Mouse (Mus musculus): ENCODE data around the gene Myl3. TPM values are rescaled to one million over a fixed set of nuclear protein-coding genes. Genes with fewer than 3 reads are reported as not detected.

The Myl3 gene
- polyA plus RNA-seq, 1 experiment, result not detected

DNA sequence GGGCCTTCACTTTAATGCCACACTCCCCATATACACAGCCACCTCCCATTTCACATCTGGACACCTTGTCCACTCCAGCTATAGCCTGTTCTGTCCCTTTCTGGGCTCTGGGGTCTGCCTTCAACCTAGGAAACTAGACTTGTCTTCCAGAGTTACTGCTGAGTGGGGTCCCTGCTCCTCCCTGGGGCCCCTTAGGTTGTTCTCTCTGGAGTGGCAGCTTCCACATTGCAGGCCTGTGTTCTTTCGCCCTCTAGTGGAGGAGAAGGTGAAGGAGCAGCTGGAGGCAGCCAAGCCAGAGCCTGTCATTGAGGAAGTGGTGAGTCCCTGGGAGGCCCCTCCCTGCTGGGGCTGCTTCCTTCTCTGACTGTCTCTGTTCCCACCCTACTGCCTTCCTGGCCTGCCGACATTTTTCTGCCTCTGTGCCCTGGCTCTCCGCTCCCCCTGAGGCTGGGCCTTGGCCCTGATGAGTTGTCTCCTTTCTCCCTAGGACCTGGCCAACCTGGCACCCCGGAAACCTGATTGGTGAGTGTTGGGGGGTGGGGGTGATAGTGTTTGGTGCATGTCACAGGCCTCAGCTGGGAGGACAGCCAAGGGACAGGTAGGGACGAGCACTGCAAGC lies 31.9 kb upstream of the Myl3 start:
- H3K27me3 ChIP-seq (ENCODE audit: control insufficient read depth), result no peaks in the 10 kb centered on the region
- TF ChIP-seq TAL1 (IDR thresholded peaks at IDR 0.05; ENCODE audit: low read length) (no peak), GATA1 (IDR thresholded peaks at IDR 0.05; ENCODE audit: low read length) (no peak)
- H3K4me1 ChIP-seq (ENCODE audit: control insufficient read depth), result peaks cover 13% of the 10 kb centered on the region
- H3K36me3 ChIP-seq (ENCODE audit: control insufficient read depth), result peaks cover 53% of the 10 kb centered on the region
- H3K9me3 ChIP-seq (ENCODE audit: control insufficient read depth, low read length), result no peaks in the 10 kb centered on the region
- H3K4me3 ChIP-seq (replicated peaks), result no peak overlapping the region

DNA sequence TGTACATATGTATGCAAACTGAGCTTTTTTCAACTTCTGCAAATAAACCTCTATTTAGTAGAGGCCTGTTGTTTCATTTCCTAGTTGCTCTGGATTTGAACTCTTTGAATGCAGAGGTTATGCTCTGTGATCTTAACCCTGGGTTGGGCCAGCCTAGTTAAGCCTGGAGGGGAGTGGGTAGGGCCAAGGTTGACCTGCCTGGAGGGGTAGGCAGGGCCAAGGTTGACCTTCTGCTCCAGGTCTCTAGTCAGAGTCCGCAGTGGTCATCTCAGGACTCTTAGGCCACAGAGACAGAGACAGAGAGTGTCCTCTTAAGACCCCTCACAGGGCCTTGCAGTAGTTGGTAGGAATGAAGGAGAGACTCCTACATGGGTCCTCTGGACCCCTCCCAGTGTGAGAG lies 30.1 kb upstream of the Myl3 start:
- peaks cover 13% of the 10 kb centered on the region for H3K4me1 ChIP-seq (ENCODE audit: control insufficient read depth)
- H3K36me3 ChIP-seq (ENCODE audit: control insufficient read depth), result peaks cover 67% of the 10 kb centered on the region

DNA sequence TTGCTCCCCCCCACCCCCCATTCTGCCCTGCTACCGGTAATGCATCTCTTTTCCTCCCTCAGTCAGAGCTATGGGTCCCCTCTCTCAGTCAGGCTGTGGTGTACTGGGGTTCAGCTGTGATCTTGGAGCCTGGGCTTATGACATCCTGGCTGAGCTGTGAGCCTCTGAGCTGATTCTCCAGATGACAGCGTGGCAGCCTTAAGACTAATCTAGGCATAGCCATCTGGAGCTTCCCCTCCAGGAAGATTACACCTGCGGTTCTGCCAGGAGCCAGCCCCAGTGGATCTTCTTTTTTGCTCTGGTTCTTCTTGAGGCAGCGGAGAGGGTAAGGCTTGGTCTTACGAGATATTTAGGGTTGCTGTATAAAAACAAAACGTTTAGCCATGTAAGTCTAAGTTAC lies 29.7 kb upstream of the Myl3 start:
- TF ChIP-seq TAL1 (IDR thresholded peaks at IDR 0.05; ENCODE audit: low read length) (no peak), GATA1 (IDR thresholded peaks at IDR 0.05; ENCODE audit: low read length) (no peak)
- H3K27me3 ChIP-seq (ENCODE audit: control insufficient read depth), result no peaks in the 10 kb centered on the region
- H3K36me3 ChIP-seq (ENCODE audit: control insufficient read depth), result peaks cover 67% of the 10 kb centered on the region
- peaks cover 13% of the 10 kb centered on the region for H3K4me1 ChIP-seq (ENCODE audit: control insufficient read depth)
- no peak overlapping the region for H3K4me3 ChIP-seq (replicated peaks)
- no peaks in the 10 kb centered on the region for H3K9me3 ChIP-seq (ENCODE audit: control insufficient read depth, low read length)

More for the DNA sequence above, 30.1 kb upstream of the Myl3 start:
- no peaks in the 10 kb centered on the region for H3K9me3 ChIP-seq (ENCODE audit: control insufficient read depth, low read length)
- no peak for TF ChIP-seq TAL1 (IDR thresholded peaks at IDR 0.05; ENCODE audit: low read length)
- TF ChIP-seq GATA1 (IDR thresholded peaks at IDR 0.05; ENCODE audit: low read length), result no peak
- no peaks in the 10 kb centered on the region for H3K27me3 ChIP-seq (ENCODE audit: control insufficient read depth)
- H3K4me3 ChIP-seq (replicated peaks), result no peak overlapping the region

DNA sequence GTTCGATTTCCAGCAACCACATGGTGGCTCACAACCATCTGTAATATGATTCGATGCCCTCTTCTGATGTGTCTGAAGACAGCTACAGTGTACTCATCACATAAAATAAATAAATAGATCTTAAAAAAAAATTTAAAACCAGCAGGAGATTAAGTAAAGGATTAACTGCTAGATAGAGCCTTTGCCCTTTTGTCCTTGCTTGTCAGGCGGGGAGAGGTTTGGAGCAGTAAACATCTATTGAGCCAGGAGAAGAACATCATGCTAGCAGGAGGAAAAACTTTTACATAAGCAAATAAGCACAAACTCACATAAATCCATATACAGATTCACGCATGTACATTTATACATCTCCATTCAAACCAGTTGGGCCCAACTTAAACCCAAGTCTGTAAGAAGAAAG lies 29.1 kb upstream of the Myl3 start:
- no peak overlapping the region for H3K4me3 ChIP-seq (replicated peaks)
- peaks cover 67% of the 10 kb centered on the region for H3K36me3 ChIP-seq (ENCODE audit: control insufficient read depth)
- H3K27me3 ChIP-seq (ENCODE audit: control insufficient read depth), result no peaks in the 10 kb centered on the region
- H3K4me1 ChIP-seq (ENCODE audit: control insufficient read depth), result peaks cover 13% of the 10 kb centered on the region
- no peaks in the 10 kb centered on the region for H3K9me3 ChIP-seq (ENCODE audit: control insufficient read depth, low read length)
- TF ChIP-seq GATA1 (IDR thresholded peaks at IDR 0.05; ENCODE audit: low read length), result no peak
- TF ChIP-seq TAL1 (IDR thresholded peaks at IDR 0.05; ENCODE audit: low read length), result no peak

DNA sequence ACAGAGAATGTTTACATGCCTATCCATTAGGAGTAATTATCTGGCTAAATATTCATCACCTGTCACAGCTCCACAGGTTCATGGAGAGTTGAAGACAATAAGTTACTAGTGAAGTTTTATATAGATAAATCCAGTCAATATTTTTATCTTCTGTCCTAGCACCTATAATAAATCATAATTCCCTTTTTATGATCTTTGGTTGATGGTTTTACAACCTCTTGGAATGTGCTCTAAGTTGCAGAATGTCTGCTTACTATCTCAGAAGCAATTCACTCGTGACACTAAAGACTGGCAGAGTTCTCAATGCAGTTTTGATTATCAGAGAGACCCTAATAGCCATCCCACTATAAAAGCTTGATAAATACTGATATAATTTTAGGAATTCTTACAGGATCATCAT lies 28.3 kb upstream of the Myl3 start:
- H3K9me3 ChIP-seq (ENCODE audit: control insufficient read depth, low read length), result no peaks in the 10 kb centered on the region
- H3K36me3 ChIP-seq (ENCODE audit: control insufficient read depth), result peaks cover 61% of the 10 kb centered on the region
- H3K4me1 ChIP-seq (ENCODE audit: control insufficient read depth), result peaks cover 13% of the 10 kb centered on the region
- H3K27me3 ChIP-seq (ENCODE audit: control insufficient read depth), result no peaks in the 10 kb centered on the region
- no peak overlapping the region for H3K4me3 ChIP-seq (replicated peaks)
- TF ChIP-seq GATA1 (IDR thresholded peaks at IDR 0.05; ENCODE audit: low read length), result no peak
- TF ChIP-seq TAL1 (IDR thresholded peaks at IDR 0.05; ENCODE audit: low read length), result no peak

DNA sequence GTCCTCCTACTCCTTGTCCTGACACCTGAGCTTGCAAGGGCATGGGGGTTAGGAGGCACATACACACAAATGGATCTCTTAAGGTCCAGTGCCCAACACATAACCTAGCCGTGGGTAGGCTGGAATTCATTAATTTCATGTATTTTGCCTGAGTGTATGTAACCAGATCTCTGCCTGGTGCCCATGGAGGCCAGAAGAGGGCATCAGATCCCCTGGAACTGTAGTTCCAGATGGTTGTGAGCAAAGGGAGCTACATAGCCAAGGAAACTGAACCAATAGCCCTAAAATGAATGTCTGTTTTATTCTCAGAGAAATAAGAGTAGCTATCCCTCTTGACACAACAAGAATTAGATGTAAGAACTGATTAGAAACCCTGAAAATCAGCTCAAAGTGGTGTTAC lies 26.2 kb upstream of the Myl3 start:
- Histone ChIP-seq H3K4me3 (replicated peaks) (no peak overlapping the region), H3K4me1 (ENCODE audit: control insufficient read depth) (no peaks in the 10 kb centered on the region; the same call in 1 of the 2 replicates), H3K27me3 (ENCODE audit: control insufficient read depth) (no peaks in the 10 kb centered on the region), H3K36me3 (ENCODE audit: control insufficient read depth) (peaks cover 46% of the 10 kb centered on the region), H3K9me3 (ENCODE audit: control insufficient read depth, low read length) (no peaks in the 10 kb centered on the region)
- TF ChIP-seq TAL1 (IDR thresholded peaks at IDR 0.05; ENCODE audit: low read length) (no peak), GATA1 (IDR thresholded peaks at IDR 0.05; ENCODE audit: low read length) (no peak)

DNA sequence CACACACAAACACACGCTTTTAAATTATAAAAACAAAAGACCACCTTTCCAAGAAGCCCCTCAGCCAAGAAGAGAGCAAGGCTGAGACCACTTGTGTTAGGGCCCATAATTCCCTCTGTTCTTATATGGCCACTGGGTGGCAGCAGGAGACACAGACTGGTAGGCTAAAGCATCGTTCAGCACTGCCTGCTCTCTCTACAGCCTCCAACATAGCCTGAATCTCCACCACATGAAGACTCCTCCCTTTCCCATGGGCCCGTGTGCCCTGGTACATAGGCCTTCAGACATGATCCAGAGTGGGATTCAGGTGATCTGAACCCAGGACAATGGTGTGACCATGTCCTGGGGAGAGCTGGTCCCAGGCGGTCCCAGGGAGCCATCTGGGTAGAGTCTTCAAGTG lies 24.9 kb upstream of the Myl3 start:
- peaks cover 34% of the 10 kb centered on the region for H3K36me3 ChIP-seq (ENCODE audit: control insufficient read depth)
- H3K27me3 ChIP-seq (ENCODE audit: control insufficient read depth), result no peaks in the 10 kb centered on the region
- H3K4me3 ChIP-seq (replicated peaks), result no peak overlapping the region
- H3K9me3 ChIP-seq (ENCODE audit: control insufficient read depth, low read length), result no peaks in the 10 kb centered on the region
- no peaks in the 10 kb centered on the region; the same call in 1 of the 2 replicates for H3K4me1 ChIP-seq (ENCODE audit: control insufficient read depth)
- TF ChIP-seq GATA1 (IDR thresholded peaks at IDR 0.05; ENCODE audit: low read length) (no peak), TAL1 (IDR thresholded peaks at IDR 0.05; ENCODE audit: low read length) (no peak)

DNA sequence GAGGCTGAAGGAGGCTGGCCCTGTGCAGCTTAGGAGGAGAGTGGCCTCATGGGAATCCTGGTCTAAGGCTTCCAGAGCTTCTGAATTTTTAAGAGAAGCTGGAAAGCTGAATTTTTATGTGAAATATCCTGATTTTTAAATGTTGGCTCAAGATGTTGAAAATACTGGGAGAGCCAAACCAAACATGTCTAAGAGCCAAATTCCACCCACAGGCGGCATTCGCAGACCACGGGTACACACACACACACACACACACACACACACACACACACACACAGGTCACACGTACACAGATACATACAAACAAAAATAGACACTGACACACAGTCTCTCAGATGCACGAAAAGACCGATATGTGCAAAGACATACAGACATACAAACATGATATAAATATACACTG lies 23.6 kb upstream of the Myl3 start:
- Histone ChIP-seq H3K4me3 (replicated peaks) (no peak overlapping the region), H3K27me3 (ENCODE audit: control insufficient read depth) (no peaks in the 10 kb centered on the region), H3K36me3 (ENCODE audit: control insufficient read depth) (peaks cover 24% of the 10 kb centered on the region), H3K4me1 (ENCODE audit: control insufficient read depth) (no peaks in the 10 kb centered on the region; the same call in 1 of the 2 replicates), H3K9me3 (ENCODE audit: control insufficient read depth, low read length) (no peaks in the 10 kb centered on the region)
- TF ChIP-seq TAL1 (IDR thresholded peaks at IDR 0.05; ENCODE audit: low read length) (no peak), GATA1 (IDR thresholded peaks at IDR 0.05; ENCODE audit: low read length) (no peak)

DNA sequence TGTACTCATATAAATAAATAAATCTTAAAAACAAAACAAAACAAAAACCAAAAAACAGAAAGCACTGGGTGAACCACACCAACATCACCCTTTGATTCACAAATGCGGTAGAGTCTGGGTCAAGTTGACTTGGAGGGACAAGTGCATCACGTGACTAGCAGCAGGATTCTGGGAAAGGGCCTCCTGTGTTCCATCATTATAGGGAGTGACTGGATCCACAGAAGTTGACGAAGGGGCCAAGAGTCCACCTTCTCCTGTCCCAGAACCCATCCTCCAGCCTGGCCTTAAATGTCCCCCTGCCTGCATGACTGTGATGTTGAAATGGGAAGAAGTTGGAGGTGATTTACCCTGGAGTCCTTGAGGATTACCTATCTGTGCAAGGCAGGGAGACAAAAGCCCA lies 22.9 kb upstream of the Myl3 start:
- Histone ChIP-seq H3K9me3 (ENCODE audit: control insufficient read depth, low read length) (0 out of 2 replicates have a peak, but pooled peaks cover 2% of the 10 kb centered on the region), H3K4me1 (ENCODE audit: control insufficient read depth) (no peaks in the 10 kb centered on the region; the same call in 1 of the 2 replicates), H3K36me3 (ENCODE audit: control insufficient read depth) (peaks cover 23% of the 10 kb centered on the region), H3K27me3 (ENCODE audit: control insufficient read depth) (no peaks in the 10 kb centered on the region), H3K4me3 (replicated peaks) (no peak overlapping the region)
- no peak for TF ChIP-seq GATA1 (IDR thresholded peaks at IDR 0.05; ENCODE audit: low read length)
- TF ChIP-seq TAL1 (IDR thresholded peaks at IDR 0.05; ENCODE audit: low read length), result no peak

DNA sequence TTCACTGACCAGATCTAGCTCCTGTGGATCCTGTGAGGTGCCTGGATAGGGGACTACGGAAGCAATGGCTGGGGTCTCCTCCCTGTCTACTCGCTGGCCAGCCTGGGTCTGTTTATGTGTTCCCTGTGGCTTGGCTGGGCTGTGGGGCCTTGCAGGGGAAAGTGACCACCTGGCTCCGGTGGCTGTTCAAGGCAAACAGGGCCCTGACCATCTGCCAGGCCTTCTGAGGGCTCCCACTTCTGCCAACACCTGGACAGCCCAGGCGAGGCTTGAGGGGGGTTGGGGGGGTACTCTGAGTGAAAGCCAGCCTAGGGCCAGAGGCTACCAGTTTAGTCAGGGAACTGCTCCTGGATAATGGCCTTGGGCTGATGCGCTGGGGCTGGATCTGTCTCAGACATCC lies 21.7 kb upstream of the Myl3 start:
- Histone ChIP-seq H3K36me3 (ENCODE audit: control insufficient read depth) (peaks cover 12% of the 10 kb centered on the region), H3K4me3 (replicated peaks) (no peak overlapping the region), H3K9me3 (ENCODE audit: control insufficient read depth, low read length) (0 out of 2 replicates have a peak, but pooled peaks cover 2% of the 10 kb centered on the region), H3K27me3 (ENCODE audit: control insufficient read depth) (peaks cover 2% of the 10 kb centered on the region; the same call in 1 of the 2 replicates), H3K4me1 (ENCODE audit: control insufficient read depth) (no peaks in the 10 kb centered on the region; the same call in 1 of the 2 replicates)
- no peak for TF ChIP-seq GATA1 (IDR thresholded peaks at IDR 0.05; ENCODE audit: low read length)
- TF ChIP-seq TAL1 (IDR thresholded peaks at IDR 0.05; ENCODE audit: low read length), result no peak
